Mouse (Mus musculus) midbrain, postnatal 0 days (tissue): ENCODE measurements around the gene Phf11c. TPM values are rescaled to one million over a fixed set of nuclear protein-coding genes. Genes with fewer than 3 reads are reported as not detected.
"Not testable (repeated sequence)": the region's sequence is repeated elsewhere in the genome, so short reads cannot be mapped to it uniquely, and the experiment has no call there.

Source experiments
- ATAC-seq: fragments of 200-750 bp; cut with Nextera tagmentation; 2 replicates; pipeline ENCODE4 v1.8.0; 2017; ENCODE audit warnings: moderate number of reproducible peaks, mild to moderate bottlenecking, moderate TSS enrichment, moderate library complexity; ENCODE audit not compliant: low FRiP score
- DNase-seq: peaks from one replicate; pipeline ENCODE4 v3.0.0-alpha.2; 2015; ENCODE audit warnings: low spot score
- H3K27ac ChIP-seq: fragments of 300-500 bp; sonication (generic); 2 replicates; pipeline ENCODE4 v1.5.1; 2014; ENCODE audit warnings: low read depth, mild to moderate bottlenecking, low read length, mixed read lengths
- H3K27me3 ChIP-seq: fragments of 300-500 bp; sonication (generic); 2 replicates; pipeline ENCODE4 v1.6.1; 2014; ENCODE audit warnings: low read length, control low read depth, mixed read lengths; ENCODE audit not compliant: insufficient read depth
- H3K36me3 ChIP-seq: fragments of 300-500 bp; sonication (generic); 2 replicates; pipeline ENCODE4 v1.6.1; 2014; ENCODE audit warnings: low read length, control low read depth, mixed read lengths; ENCODE audit not compliant: insufficient read depth
- H3K4me1 ChIP-seq: fragments of 300-500 bp; sonication (generic); 2 replicates; pipeline ENCODE4 v1.6.1; 2014; ENCODE audit warnings: mild to moderate bottlenecking, control low read depth, antibody characterized with exemption, low read length, mixed read lengths; ENCODE audit not compliant: insufficient read depth
- H3K4me2 ChIP-seq: fragments of 300-500 bp; sonication (generic); 2 replicates; pipeline ENCODE4 v1.6.1; 2014; ENCODE audit warnings: low read depth, mild to moderate bottlenecking, low read length, mixed read lengths; ENCODE audit not compliant: poor library complexity, severe bottlenecking
- H3K4me3 ChIP-seq: fragments of 300-500 bp; sonication (generic); 2 replicates; pipeline ENCODE4 v1.5.1; 2014; ENCODE audit warnings: low read depth, mild to moderate bottlenecking, low read length, moderate library complexity
- H3K9ac ChIP-seq: fragments of 300-500 bp; sonication (generic); replicated peaks from 2 replicates; pipeline ENCODE4 v1.6.1; 2014; ENCODE audit warnings: mild to moderate bottlenecking, low read length, moderate library complexity, mixed read lengths; ENCODE audit not compliant: poor library complexity, severe bottlenecking
- H3K9me3 ChIP-seq: fragments of 300-500 bp; sonication (generic); 2 replicates; pipeline ENCODE4 v1.6.1; 2016; ENCODE audit warnings: low read length, control low read depth
- CTCF ChIP-seq: IDR thresholded peaks from 2 replicates; pipeline ENCODE4 v1.5.1; 2016; ENCODE audit warnings: antibody characterized with exemption, mild to moderate bottlenecking
- WGBS: fragments of 180-500 bp; shearing (Covaris S2); extraction: QIAGEN DNeasy Blood & Tissue Kit; methylation state at CpG from one replicate; pipeline ENCODE4 v1.1.7; 2014; 5-methylcytosine and 5-hydroxymethylcytosine counted together
- polyA plus RNA-seq: library from polyadenylated mRNA; unstranded; fragments of >200 nt; fragmentation: Nextera tagmentation; extraction: Ambion mirVana; gene quantifications from 2 replicates; pipeline ENCODE4 v1.2.1, GENCODE M21; 2015
- total RNA-seq: library from RNA; depleted of rRNA; stranded (reverse); fragments of >200 nt; gene quantifications from 2 replicates; pipeline ENCODE4 v1.2.3, GENCODE M21; 2014

Phf11c gene
- total and polyA plus RNA-seq, 2 experiments from 2014 or later = 0.06 TPM; not detected in 1

DNA sequence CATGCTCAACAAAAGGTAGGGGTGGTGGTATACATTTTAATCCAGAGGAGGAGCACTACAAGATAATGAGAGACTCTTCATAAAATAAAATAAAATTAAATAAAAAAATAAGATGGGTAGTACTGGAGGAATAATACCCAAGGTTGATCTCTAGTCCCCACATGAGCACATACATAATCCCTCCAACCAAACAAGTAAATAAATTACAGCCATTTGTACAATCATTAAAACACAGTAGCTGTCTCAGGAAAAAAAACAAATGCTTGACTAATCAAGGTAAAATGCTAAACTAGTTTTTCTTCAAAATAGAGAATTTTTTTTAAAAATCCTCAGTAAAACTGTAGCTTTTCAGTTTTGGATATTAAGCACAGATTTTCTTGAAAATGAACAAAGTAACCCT lies 40.0 kb upstream of the Phf11c start:
- H3K4me1 ChIP-seq = peaks cover 4% of the 10 kb centered on the region; the same call in 1 of the 2 replicates
- no peak overlapping the region for H3K4me3 ChIP-seq
- H3K27me3 ChIP-seq = no peaks in the 10 kb centered on the region
- no peaks in the 10 kb centered on the region for H3K9me3 ChIP-seq
- no peak overlapping the region for H3K27ac ChIP-seq
- ATAC-seq (no peak), DNase-seq (no peak)
- no peak overlapping the region for H3K9ac ChIP-seq
- no peaks in the 10 kb centered on the region for H3K36me3 ChIP-seq
- H3K4me2 ChIP-seq = no peak overlapping the region
- TF ChIP-seq CTCF = no peak

DNA sequence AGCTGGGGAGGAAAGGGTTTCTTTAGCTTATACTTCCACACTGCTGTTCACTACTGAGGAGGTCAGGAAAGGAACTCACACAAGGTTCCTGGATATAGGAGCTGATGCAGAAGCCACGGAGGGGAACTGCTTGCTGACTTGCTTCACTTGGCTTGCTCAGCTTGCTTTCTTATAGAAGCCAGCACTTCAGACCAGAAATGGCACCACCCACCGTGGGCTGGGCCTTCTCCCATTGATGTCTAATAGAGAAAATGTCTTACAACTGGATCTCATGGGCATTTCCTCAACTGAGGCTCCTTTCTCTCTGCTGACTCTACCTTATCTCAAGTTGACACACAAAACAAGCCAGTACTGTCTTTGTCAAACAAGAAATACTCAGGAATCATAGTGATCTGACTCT lies 38.7 kb upstream of the Phf11c start:
- H3K9me3 ChIP-seq = no peaks in the 10 kb centered on the region
- H3K9ac ChIP-seq = no peak overlapping the region
- H3K36me3 ChIP-seq = no peaks in the 10 kb centered on the region
- TF ChIP-seq CTCF = no peak
- no peak overlapping the region for H3K4me3 ChIP-seq
- H3K27ac ChIP-seq = no peak overlapping the region
- DNase-seq (no peak), ATAC-seq (no peak)
- H3K27me3 ChIP-seq = no peaks in the 10 kb centered on the region
- H3K4me2 ChIP-seq = no peak overlapping the region
- H3K4me1 ChIP-seq = no peaks in the 10 kb centered on the region
- WGBS = 55% methylated on average over 2 of the region's 2 CpGs

DNA sequence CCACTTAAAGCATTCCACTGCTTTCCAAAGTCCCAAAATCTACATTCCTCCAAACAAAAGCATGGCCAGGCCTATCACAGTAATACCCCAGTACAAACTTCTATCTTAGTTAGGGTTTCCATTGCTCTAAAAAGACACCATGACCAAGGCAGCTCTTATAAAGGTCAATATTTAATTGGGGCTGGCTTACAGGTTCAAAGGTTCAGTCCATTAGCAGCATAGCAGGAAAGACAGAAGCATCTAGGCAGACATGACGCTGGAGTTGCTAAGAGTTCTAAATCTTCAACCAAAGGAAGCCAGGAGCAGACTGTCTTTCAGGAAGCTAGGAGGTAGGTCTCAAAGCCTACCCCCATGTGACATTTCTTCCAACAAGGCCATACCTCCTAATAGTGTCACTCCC lies 35.4 kb upstream of the Phf11c start:
- no peak overlapping the region for H3K9ac ChIP-seq
- DNase-seq (no peak), ATAC-seq (no peak)
- H3K4me1 ChIP-seq = no peaks in the 10 kb centered on the region
- H3K27ac ChIP-seq = no peak overlapping the region
- 89% methylated on average over 1 of the region's 1 CpGs for WGBS
- H3K27me3 ChIP-seq = no peaks in the 10 kb centered on the region
- H3K4me3 ChIP-seq = no peak overlapping the region
- H3K9me3 ChIP-seq = no peaks in the 10 kb centered on the region
- no peak for TF ChIP-seq CTCF
- H3K36me3 ChIP-seq = no peaks in the 10 kb centered on the region
- no peak overlapping the region for H3K4me2 ChIP-seq

DNA sequence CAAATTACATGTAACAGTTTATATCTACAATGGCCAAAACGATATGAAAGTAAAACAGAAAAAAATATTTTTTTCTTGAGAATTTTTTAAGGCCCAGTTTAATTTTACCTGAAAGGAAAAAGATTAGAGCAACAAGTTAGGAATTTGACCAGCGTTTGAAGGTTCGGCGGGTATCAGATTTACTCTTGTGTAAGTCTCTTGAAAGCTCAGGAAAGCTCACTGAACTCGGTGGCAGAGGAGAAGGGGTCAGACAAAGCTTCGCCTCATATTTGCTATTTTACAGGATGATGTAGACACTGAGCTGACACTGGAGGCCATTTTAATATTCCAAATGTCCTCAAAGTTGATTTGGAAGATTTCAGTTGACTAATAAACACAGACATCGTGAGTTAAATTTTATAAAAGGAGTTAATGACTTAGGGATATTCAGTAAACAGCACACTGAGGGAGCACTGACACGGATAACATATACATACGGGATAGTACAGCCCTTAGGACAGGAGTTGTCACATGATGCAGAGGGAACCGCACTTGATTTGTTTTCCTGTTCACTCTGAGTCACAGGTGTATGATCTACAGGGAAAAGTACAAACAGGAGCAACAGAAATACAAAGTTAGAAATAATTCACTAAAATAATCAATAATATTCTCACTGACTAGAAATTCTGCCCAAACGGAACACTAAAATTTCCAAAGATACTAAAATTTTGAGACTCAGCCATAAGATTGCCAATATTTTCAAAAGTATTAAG lies 27.9 kb upstream of the Phf11c start:
- H3K4me3 ChIP-seq = no peak overlapping the region
- WGBS = 85% methylated on average over 11 of the region's 11 CpGs
- H3K36me3 ChIP-seq = no peaks in the 10 kb centered on the region

GRCm38 (mm10) chr14:59418171-59418570 lies 23.0 kb upstream of the Phf11c start:
- TF ChIP-seq CTCF = no peak
- Histone ChIP-seq H3K9me3 (no peaks in the 10 kb centered on the region), H3K4me3 (no peak overlapping the region), H3K9ac (no peak overlapping the region), H3K4me2 (no peak overlapping the region), H3K4me1 (no peaks in the 10 kb centered on the region), H3K36me3 (no peaks in the 10 kb centered on the region), H3K27me3 (no peaks in the 10 kb centered on the region), H3K27ac (no peak overlapping the region)
- ATAC-seq (no peak), DNase-seq (no peak)
- 90% methylated on average over 4 of the region's 4 CpGs for WGBS

More for the DNA sequence above, 27.9 kb upstream of the Phf11c start:
- ATAC-seq (no peak), DNase-seq (no peak)
- H3K9me3 ChIP-seq = no peaks in the 10 kb centered on the region
- no peaks in the 10 kb centered on the region for H3K27me3 ChIP-seq
- H3K4me2 ChIP-seq = no peak overlapping the region
- no peak overlapping the region for H3K9ac ChIP-seq
- no peak overlapping the region for H3K27ac ChIP-seq
- H3K4me1 ChIP-seq = no peaks in the 10 kb centered on the region
- TF ChIP-seq CTCF = no peak

- H3K9me3 ChIP-seq, H3K27me3 ChIP-seq, ATAC-seq, H3K27ac ChIP-seq, H3K9ac ChIP-seq, DNase-seq, H3K36me3 ChIP-seq, H3K4me2 ChIP-seq, H3K4me1 ChIP-seq, H3K4me3 ChIP-seq: not testable (repeated sequence)
- 96% methylated on average over 2 of the region's 2 CpGs for WGBS
These were observed 19.8 kb upstream of the Phf11c start for GRCm38 (mm10) chr14:59414979-59415378.
